Mouse (Mus musculus): ENCODE data around the gene Eya4. TPM values are rescaled to one million over a fixed set of nuclear protein-coding genes. Genes with fewer than 3 reads are reported as not detected.

Eya4 gene
- total RNA-seq, 2 experiments from 2014 or later, result 31.1 to 31.6 TPM

GRCm38 (mm10) chr10:23073431-23073830 is 277.2 kb downstream of the Eya4 start:
- DNase-seq (ENCODE audit: low spot score), result no peak

GRCm38 (mm10) chr10:23063637-23064036 is 286.9 kb downstream of the Eya4 start:
- DNase-seq (ENCODE audit: low spot score), result no peak

DNA sequence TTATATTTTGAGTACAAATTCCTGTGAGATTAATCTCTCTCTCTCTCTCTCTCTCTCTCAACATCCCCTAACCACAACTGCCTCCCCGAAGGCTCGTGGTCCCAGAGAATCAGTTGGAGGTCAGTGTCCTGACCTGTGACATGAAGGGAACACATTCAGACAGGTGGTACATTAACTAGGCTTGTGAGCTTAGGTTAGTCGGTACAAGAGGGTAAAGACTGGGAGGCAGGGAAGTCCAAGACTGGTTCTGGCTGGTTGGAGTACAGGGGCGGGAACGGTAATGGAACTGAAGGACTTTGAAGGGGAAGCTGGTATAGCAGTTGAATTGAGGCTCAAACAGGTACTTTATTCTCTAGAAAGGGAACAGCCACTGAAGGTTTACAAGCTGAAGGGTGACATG is 287.9 kb downstream of the Eya4 start:
- DNase-seq (ENCODE audit: low spot score), result no peak

GRCm38 (mm10) chr10:23060694-23061060 is 289.9 kb downstream of the Eya4 start:
- DNase-seq (ENCODE audit: low spot score), result no peak

- no peak for DNase-seq (ENCODE audit: low spot score)
These were observed 290.4 kb downstream of the Eya4 start for GRCm38 (mm10) chr10:23060041-23060693.

DNA sequence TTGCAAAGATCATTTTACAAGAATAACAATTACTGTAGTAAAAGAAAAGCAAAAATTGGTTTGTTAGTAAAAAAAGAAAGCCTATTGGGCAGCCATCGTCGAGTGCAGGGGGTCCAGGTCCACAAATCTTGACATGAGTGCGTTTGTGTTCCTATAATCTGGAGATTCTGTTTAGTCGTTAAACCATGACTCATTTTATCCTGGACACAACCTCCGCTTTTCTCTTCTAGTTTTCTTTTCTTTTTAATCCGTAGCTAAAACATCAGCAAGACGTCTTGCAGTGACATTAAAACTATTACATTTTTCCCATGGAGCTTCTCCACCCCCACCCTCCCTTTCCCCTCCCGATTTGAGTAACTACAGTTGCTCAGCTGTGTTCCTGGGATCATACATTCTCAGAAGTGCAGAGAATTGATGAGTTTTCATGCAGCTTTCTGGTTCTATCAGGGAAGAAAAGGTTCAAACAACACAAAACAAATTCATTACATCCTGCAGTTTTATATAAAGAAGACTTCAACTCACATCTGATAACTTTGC is 297.1 kb downstream of the Eya4 start:
- no peak for DNase-seq (ENCODE audit: low spot score)
